Mouse (Mus musculus) large intestine, adult 2 months (tissue): Measurements from ENCODE around the gene Nf2. TPM values are rescaled to one million over a fixed set of nuclear protein-coding genes. Genes with fewer than 3 reads are reported as not detected.

ENCODE experiments used
- DNase-seq: peaks from one replicate; pipeline ENCODE4 v3.0.0-alpha.2; 2012; ENCODE audit warnings: low read depth, low spot score
- WGBS: fragments of 180-500 bp; shearing (Covaris S2); methylation state at CpG from one replicate; pipeline ENCODE4 v1.1.7; 2018; 5-methylcytosine and 5-hydroxymethylcytosine counted together
- polyA plus RNA-seq: library from polyadenylated mRNA; depleted of rRNA; stranded (reverse); fragments of >200 nt; gene quantifications from 2 replicates; pipeline ENCODE4 v1.2.3, GENCODE M21; 2012; rRNA removed

Nf2 gene
- polyA plus RNA-seq: 35.6 and 53.5 TPM in 2 replicates

DNA sequence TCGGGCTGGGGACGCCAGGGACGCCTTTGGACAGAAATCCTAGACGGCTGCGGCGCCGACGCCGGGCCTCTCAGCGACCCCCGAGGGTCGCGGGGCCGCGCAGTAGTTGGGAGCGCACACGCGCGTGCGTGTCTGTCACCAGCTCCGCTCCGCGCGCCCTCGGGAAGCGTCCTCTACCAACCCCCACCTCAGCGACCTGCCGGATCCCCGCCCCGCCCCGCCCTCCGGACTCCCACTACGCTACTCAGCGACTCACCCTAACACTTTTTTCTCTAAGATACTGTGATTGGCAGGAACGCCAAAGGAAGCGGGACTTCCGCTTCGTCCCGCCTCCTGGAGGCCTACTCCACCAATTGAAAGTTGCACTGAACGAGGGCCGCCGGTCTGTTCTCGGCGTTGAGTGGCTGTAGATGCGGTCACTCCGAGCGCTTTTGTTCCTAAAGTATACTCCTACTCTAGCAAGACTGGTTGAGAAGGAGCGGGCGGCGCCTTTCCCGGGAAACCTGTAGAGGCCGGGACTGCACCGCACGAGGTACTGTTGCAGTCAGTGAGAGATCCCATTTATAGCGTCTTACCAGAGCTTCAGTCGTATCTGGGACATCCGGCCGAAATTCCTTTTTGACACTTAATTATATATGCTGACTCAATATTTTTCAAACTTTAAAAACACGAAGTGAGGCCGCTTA, at the start of gene Nf2:
Gene Nf2 (minus strand): TSS at position 279 of the 686 bp plus-strand sequence.
- under 1% methylated on average over 59 of the region's 60 CpGs for WGBS
- peak; percentile 98 for DNase-seq

DNA sequence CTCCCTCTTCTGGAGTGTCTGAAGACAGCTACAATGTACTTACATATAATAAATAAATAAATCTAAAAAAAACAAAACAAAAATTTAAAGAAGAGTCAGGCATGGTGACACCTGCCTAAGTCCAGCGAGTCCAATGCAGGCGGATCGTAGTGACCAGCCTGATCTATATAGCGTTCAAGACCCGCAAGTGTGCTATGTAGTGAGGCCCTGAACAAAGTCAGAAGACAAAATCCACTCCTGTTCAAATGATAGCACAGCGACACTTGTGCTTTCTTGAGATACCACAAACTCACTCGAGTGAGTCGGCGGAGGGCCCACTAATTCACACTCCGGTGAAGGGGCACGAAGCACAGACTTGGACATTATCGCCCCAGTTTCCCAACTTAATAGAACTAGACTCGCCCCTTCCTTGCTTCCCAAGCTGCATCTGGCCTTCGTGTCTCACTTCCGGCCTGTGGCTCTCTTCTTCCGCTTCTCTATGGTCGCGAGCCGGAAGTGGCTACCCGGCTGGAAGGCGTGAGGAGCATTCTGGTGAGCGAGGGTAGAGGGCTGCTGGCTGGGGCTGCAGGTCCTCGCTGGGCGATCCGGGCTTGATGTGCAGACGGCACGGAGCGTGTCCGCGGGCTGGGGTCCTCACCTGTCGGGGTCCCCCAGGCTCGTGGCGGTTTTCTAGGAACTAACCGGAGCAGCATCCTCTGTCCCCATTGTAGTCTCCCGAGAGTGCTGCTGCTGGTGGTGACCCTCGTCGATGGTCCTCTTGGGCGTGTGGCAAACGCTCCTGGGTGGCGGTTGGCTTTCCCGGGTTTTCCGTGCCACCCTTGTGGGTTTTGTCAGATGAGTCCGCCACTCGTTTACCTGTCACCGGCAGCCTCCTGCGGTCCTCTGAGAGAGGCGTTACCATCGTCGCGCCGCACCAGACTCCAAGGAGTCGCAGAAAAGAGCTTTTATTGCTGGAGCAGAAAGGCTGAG, 45.8 kb upstream of the Nf2 start, which contains the start of gene Thoc5:
Gene Thoc5 (plus strand): TSS at position 473 of the 969 bp plus-strand sequence.
- WGBS: 2% methylated on average over 52 of the region's 52 CpGs
- DNase-seq: peak; percentile 74

DNA sequence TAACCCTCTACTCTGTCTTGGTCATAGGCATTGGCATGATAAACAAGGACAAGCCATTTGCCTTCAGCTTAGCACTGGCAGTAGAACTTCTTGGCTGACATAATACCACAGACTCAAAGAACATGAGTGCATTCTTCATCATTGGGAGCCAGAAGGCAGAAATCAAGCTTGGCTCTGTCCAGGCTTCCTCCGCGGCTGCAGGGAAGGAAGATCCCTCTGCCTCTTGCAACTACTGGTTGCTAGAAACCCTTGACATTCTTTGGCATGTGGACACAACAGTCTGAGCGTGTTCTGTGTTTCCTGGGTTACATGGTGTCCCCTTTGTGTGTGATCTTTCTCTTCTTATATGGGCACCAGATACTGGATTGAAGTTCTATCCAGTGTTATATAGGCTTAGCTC, 37.7 kb upstream of the Nf2 start:
- DNase-seq: no peak
- WGBS: 95% methylated on average over 3 of the region's 3 CpGs

DNA sequence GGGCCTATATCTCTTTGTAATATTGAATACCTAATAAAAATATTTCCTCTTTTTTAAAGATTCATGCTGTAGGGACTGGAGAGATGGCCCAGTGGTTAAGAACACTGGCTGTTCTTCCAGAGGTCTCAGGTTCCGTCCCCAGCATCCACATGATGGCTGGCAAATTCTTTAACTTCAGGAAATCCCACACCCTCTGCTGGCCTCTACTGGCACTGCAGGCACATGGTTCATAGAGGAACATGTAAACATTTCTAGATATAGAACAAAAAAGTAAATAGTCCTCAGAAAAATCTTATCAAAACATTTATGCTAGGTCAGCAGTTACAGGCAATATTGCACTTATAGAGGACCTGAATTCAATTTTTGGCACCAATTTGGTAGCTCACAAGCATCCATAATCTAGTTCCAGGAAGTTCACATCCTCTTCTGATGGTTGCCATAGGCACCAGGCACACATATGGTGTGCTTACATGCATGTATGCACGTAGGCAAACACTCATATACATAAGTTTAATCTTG, 36.1 kb upstream of the Nf2 start:
- WGBS: 51% methylated on average over 2 of the region's 2 CpGs

DNA sequence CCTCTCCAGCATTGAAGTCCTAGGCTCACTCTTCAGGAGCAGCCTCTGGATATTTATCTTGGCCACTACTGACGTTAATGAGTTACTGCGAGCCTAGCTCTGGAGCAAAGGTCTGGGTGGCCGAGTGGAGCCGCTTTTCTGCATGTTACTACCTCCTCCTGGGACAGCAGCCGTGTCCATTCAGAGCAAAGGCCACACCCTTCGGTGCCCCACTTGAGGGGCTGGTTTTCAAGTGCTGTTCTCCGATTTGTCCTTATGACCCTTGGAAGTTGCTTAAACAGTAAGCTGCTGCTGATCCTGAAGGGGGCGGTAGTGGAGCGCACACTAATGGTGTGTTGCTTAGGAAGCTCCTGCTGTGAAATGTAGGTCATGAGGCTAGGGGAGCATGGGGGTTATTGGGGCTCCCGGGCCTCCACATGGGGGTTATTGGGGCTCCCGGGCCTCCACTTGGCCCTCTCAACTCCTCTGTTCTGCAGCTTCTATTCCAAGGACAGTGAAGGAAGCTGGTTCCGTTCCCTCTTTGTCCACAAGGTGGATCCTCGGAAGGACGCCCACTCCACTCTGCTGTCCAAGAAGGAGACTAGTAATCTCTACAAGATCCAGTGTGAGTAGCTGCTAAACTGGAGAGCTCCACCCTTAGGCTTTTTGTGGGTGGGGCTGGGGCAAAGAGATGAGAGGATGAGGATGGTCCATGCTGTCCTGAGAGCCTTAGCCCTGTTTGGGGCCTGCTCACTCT, 33.7 kb upstream of the Nf2 start:
- WGBS: 26% methylated on average over 14 of the region's 14 CpGs

More for the DNA sequence above, 36.1 kb upstream of the Nf2 start:
- no peak for DNase-seq

DNA sequence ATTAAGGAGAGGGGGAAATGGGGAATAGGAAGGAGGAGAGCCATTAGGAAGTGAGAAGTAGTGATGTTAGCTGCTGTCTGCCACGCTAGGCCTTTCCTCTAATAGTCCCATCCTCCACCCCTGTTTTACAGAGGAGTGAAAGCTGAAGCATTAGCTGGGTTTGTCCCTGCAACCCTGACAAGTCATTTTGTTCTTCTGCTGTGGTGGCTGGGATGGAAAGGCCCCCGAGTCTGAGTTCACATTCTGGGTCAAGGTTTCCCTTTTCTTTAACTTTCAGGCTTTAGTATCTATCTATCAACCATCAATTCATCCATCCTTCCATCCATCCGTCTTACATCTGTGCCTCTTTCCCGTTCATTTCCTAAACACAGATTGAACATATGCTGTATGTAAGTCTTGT, 31.8 kb upstream of the Nf2 start:
- whole genome bisulfite sequencing: 84% methylated on average over 4 of the region's 4 CpGs
- no peak for DNase-seq

More for the DNA sequence above, 33.7 kb upstream of the Nf2 start:
- peak; percentile 76 for DNase-seq

DNA sequence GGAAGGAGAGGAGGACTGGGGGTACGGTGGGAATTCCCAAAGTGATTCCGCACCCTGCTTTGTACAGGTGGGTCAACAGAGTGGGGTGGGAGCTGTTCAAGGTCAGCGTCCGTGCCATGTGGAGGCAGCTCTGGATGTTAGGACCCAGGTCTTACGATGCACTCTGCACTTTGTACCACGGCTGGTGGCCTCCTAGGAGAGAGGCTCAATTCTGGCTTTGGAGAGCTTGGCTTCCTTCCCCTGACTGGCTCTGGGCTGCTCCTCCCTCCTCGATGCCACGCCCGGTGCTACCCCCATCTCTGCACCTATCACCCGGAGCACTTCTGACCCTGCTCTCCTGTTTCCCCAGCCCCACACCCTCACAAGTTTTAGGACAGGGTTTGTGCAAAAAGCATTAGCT, 25.2 kb upstream of the Nf2 start:
- DNase-seq: no peak
- 5% methylated on average over 10 of the region's 10 CpGs for WGBS

DNA sequence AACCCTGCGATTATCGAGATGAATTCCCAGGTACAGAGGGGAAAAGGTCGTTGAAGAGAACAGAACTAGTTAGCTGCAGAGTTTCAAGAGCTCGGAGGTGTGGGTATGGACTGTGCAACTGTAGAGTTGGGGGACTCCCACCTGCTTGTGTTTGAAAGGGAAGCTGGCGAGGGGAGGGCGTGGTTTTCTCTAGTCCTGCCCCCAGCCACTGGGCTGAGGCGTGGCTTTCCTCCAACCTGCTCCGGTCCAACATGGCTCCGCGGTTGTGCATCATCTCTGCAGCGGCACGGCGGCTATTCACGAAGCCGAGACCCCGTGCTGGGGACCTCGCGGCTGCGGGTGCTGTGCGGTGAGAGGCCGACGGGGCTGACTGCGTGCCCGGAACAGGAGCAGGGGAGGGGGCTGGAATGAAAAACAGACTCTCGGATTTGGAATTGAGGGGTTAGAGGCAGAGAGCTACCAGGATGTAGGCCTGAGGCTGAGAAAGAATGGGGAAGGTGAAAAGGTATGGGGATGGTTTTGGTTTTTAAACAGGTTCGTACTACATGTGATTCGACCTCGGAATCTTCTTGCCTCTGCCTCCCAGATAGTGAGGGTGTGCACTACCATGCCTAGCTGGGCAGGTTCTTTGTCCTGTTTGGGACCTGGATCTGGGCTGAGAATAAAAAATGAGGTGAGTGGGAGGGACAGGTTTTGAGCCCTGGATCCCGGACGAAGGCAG, 24.6 kb upstream of the Nf2 start, which contains the start of gene Nipsnap1:
Gene Nipsnap1 (plus strand): TSS at position 197 of the 721 bp plus-strand sequence.
- under 1% methylated on average over 30 of the region's 30 CpGs for WGBS

DNA sequence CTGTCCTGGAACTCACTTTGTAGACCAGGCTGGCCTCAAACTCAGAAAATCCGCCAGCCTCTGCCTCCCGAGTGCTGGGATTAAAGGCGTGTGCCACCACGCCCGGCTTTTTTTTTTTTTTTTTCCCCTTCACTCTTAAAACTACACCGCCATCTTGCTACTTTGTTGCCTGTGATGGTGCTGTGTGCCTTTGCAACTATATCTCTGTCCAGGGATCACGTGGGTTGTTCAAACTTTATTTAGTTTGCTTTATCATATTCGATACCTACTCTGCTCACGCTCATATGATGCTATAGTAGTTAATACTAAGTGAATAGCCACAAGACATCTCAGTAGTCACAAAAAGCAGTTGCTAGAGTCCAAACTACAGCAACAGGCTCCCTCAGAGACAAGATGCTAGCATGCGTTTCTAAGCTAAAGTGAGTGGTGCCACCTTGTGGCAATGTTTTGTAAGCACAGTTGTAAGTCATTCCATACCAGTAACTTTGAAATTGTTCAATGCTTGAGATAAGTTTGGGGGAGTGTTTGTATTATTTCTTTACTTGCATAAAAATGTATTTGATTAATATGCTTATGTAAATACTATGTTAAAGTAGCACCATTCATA, 16.4 kb upstream of the Nf2 start:
- no peak for DNase-seq
- 35% methylated on average over 10 of the region's 10 CpGs for WGBS

More for the DNA sequence above, 24.6 kb upstream of the Nf2 start, which contains the start of gene Nipsnap1:
- no peak for DNase-seq

DNA sequence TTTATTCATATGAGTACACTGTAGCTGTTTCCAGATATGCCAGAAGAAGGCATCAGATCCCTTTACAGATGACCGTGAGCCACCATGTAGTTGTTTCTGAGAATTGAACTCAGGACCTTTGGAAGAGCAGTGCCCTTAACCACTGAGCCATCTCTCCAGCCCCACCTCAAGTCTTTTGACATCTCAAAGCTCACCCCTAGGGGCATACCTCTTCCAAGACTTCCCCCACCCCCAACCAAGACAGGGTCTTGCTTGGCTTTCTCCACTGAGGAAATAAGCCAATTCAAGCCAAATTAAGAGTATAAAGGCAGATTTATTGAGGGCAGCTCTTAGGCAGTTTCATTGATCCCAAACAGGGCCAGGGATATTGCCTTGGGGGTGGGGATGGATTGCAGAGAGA, 13.4 kb upstream of the Nf2 start:
- DNase-seq: no peak
- 95% methylated on average over 1 of the region's 1 CpGs for WGBS

DNA sequence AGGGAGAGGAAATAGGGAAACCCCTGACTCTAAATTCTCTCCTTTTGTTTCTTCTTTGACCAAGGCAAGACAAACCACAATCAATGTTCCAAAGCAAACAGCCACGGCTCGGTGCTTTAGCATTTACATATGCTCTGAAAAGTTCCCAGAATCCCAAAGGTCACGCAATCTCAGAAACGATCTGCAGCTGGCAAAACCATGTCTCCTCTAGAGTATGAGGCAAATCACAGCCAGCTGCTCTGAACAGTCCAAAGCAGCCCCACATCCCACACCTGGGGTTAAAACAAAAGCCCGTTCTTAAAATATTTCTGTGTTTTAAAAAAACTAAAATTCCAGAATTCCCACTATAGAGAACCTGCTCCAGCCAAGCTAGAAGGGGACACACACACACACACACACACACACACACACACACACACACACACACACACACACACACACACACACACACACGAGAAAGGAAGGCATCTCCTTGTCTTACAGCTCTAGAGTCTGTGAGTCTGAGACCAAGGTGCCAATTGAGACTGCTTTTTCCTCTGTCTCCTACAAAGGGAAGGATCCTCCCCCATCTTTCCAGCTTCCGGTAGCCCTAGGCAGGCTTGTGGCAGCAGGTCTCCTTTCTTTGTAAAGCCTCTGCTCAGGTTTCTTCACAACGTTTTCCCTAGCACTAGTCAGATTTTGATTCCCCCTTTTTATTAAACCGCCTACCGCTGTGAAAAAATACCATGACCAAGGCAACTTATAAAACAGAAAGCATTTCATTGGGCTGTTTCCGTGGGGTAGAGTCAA, 12.7 kb upstream of the Nf2 start:
- WGBS: 47% methylated on average over 11 of the region's 11 CpGs

DNA sequence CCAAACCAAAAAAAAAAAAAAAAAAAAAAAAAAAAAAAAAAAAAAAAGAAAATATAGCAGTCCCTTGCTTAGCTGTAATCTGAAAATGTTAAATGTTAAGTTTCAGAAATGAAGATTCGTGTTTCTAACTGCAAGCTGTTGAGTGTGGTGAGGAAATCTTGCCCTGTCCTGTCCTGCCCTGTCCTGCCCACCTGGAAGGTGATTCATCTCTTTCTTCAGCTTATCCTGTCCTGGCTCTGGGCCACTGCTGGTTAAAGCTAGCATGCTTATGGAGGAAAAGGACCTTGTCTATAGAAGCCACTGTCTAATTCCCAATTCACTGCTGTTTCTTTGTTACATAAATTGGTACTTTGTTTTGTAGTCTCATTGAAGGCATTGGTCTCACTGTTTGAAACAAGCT, 11.7 kb upstream of the Nf2 start:
- WGBS: 41% methylated on average over 1 of the region's 1 CpGs
- no peak for DNase-seq

More for the DNA sequence above, 12.7 kb upstream of the Nf2 start:
- DNase-seq: no peak

DNA sequence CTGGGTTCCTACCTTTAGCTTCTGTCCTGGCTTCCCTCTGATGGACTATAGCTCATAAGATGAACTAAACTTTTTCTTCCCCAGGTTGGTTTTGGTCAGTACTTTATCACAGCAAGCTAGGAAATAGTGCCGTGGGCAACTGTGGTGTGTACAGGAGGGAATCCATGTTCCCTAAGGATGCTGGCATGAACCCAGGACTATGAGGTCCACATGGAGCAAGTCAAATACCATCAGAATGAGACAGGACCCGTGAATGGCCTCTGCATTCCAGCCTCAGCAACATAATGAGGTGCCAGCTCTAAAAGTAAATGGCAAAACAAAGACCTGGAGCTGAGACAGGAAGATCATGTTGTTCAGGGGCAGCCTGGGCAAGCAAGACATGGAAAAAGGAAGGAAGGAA, 9.1 kb upstream of the Nf2 start:
- no peak for DNase-seq
- 46% methylated on average over 2 of the region's 2 CpGs for WGBS

DNA sequence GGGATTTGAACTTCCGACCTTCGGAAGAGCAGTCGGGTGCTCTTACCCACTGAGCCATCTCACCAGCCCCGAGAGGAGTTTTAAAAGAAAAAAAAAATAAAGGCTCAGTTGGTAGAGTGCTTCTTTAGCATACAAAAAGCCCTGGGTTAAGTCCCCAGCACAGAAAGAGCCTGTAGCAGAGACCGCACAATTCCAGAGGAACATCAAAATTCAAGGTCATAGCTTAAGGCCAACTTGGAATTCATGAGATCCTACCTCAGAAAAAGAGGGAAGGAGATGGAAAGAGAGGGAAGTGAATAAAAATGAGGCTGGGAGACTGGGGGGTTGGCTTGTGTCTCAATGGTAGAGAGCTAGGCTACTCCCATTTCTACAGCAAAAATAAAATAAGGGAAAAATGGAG, 4.8 kb upstream of the Nf2 start:
- 94% methylated on average over 5 of the region's 5 CpGs for WGBS

DNA sequence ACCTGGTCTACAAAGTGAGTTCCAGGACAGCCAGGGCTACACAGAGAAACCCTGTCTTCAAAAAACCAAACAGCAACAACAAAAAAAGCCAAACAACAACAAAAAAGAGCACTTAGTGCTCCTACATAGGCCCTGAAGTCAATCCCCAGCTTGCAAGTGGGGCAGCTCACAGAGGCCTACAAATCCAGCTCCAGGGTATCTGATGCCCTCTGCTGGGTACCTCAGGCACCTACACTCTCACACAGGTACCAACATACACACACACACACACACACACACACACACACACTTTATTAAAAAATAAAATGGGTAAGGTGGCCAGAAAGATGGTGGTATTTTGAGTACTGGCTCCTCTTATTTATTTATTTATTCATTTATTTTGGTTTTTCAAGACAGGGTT, 3.7 kb upstream of the Nf2 start:
- no peak for DNase-seq

More for the DNA sequence above, 4.8 kb upstream of the Nf2 start:
- no peak for DNase-seq

DNA sequence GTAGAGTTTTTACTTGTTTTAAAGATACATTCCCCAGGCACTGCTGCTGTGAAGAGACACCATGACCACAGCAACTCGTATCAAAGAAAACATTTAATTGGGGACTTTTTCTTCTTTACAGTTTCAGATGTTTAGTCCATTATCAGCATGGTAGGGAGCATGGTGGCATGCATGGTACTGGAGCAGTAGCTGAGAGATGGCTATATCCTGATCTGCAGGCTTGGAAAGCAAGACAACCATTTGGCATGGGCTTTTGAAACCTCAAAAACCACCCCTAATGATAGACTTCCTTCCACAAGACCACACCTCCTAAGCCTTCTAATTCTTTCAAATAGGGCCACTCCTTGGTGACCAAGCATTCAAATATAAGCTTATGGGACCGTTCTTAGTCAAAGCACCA, 1.1 kb upstream of the Nf2 start:
- WGBS: 89% methylated on average over 2 of the region's 2 CpGs

DNA sequence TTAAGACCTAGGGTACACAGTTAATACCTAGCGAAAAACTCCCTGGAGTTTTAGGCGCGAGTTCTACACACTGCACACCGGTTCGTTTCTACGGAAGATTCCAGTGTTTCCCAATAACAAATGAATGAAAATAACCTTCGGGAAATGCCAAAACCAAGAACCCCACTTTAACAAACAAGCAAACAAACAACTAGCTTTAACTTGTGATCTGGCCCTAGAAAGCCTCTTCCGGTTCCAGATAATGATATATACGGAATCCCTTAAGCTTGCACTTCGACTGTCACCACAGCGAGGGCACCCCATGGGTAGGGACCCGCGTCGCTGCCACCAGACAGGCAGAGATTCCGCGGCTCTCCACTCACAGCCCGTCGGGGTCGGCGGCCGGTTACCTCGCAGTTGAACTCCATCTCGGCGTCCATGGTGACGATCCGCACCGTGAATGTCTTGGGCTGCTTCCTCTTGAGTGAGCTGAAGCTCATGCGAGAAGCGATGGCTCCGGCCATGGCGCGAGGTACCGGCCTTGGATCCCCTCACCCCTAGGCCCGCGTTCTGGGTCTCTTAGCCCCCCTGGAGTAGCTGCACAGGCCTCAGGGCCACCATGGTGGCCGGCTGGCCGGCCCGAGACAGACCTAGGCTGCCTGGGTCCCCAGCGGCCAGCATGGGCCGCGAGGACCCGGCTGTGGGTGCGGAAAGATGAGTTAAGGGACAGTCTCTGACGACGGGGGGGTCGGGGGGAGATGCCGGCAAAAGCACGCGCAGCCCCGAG, 670 bp downstream of the Nf2 start:
- no peak for DNase-seq
- under 1% methylated on average over 50 of the region's 50 CpGs for WGBS

More for the DNA sequence above, 1.1 kb upstream of the Nf2 start:
- DNase-seq: no peak
